17 mouse cellular contexts compared by ENCODE assay signal in the genomic region with DNA sequence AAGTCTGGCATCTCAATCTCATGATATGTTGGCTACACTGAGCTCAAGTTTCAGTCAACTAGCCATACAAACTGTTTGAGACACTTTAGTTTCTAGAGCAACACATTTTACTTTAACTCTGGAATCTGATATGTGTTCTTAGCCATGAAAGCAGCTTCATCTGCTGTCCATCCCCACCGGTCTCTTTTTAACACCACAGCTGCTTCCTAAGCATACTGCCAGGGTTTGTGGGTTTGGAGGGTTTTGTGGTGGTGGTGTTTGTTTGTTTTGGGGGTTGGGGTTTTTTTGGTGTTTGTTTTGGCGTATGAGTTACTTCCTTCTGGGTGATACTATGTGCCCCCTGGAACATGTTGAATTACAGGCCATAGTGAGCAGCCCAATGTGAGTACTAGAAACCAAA.
"Had no signal": no experiment of that assay in that cellular context is flagged by ENCODE, and none has a peak within 500 bp of the region (broad histone marks: within the 10 kb centered on the region; RNA-seq: fewer than 3 reads in every experiment).

No protein-coding gene starts in this region.

- H3K27me3 ChIP-seq: limb, embryonic 13.5 days; liver, embryonic 12.5 days; liver, embryonic 15.5 days; lung, embryonic 15.5 days; midbrain, embryonic 13.5 days had no signal

- ATAC-seq: intestine, embryonic 16.5 days; liver, embryonic 12.5 days; midbrain, embryonic 13.5 days; midbrain, embryonic 16.5 days had no signal

- DNase-seq: kidney, adult 18-20 months; kidney, postnatal 4 days; liver; lung, adult 18-20 months; lung, postnatal 10 days; lung, postnatal 4 days; thymus, adult 2 months; thymus, postnatal 14 days; thymus, postnatal 4 days had no signal

- H3K4me2 ChIP-seq: limb, embryonic 13.5 days; liver, embryonic 12.5 days; liver, embryonic 15.5 days; lung, embryonic 15.5 days; midbrain, embryonic 13.5 days had no signal

- H3K36me3 ChIP-seq: limb, embryonic 10.5 days; limb, embryonic 13.5 days; liver, embryonic 12.5 days; liver, embryonic 15.5 days; lung, embryonic 15.5 days; midbrain, embryonic 13.5 days had no signal

- H3K27ac ChIP-seq: limb, embryonic 10.5 days; limb, embryonic 13.5 days; liver, embryonic 12.5 days; liver, embryonic 15.5 days; lung, embryonic 15.5 days; midbrain, embryonic 13.5 days had no signal

- H3K9ac ChIP-seq: limb, embryonic 13.5 days; liver, embryonic 12.5 days; liver, embryonic 15.5 days; lung, embryonic 15.5 days; midbrain, embryonic 13.5 days had no signal

- H3K4me3 ChIP-seq: limb, embryonic 10.5 days; limb, embryonic 13.5 days; liver, embryonic 12.5 days; liver, embryonic 15.5 days; lung, embryonic 15.5 days; midbrain, embryonic 13.5 days had no signal

- H3K9me3 ChIP-seq: limb, embryonic 10.5 days; limb, embryonic 13.5 days; liver, embryonic 12.5 days; liver, embryonic 15.5 days; lung, embryonic 15.5 days; midbrain, embryonic 13.5 days had no signal
